Mouse (Mus musculus): ENCODE results near the gene Gm10181.
"Not testable (repeated sequence)": the region's sequence is repeated elsewhere in the genome, so short reads cannot be mapped to it uniquely, and the experiment has no call there.

The Gm10181 gene

DNA sequence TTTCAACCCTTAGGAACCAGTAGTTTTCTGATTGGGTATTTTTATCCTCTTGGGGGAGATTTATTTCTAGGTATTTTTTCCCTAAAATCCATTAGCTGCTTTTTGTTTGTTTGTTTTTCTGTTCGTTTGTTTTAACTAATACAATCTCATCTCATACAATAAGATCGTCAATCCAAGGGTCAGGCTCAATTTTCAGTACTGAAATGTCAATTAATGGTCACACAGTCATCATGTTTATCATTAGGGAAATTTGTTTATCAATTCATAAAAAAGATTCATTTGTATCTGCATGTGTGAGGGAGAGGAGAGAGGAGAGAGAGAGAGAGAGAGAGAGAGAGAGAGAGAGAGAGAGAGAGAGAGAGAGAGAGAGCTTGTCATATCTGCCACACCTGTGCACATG, at the start of gene Gm10181:
TSS of gene Gm10181 (plus strand) at position 301 of the 400 bp plus-strand sequence.
- no peak for DNase-seq (ENCODE audit: low read depth, low spot score)

- peak; percentile 42 for DNase-seq (ENCODE audit: low read depth, low spot score)
These were observed 47.6 kb upstream of the Gm10181 start for GRCm38 (mm10) chr9:25041665-25042064.

- DNase-seq (ENCODE audit: low read depth, low spot score): no peak
These were observed 46.8 kb upstream of the Gm10181 start for GRCm38 (mm10) chr9:25042162-25043111.

DNA sequence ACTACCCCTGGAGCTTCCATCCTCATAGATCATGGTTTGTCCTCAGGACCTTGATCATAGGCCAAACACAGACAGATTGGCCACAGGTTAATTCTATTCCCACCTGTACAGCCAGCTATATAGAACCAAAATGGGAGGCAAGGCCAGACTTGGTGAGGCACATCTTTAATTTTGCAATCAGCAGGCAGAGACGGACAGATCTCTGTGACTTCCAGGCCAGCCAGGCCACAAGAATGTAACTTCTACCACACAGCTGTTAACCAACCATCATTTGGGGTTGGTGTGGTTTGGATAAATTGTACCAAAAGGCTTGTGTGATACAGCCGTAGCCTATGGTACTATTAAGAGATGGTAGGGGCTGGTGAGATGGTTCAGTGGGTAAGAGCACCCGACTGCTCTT, 44.9 kb upstream of the Gm10181 start:
- no peak for DNase-seq (ENCODE audit: low read depth, low spot score)

DNA sequence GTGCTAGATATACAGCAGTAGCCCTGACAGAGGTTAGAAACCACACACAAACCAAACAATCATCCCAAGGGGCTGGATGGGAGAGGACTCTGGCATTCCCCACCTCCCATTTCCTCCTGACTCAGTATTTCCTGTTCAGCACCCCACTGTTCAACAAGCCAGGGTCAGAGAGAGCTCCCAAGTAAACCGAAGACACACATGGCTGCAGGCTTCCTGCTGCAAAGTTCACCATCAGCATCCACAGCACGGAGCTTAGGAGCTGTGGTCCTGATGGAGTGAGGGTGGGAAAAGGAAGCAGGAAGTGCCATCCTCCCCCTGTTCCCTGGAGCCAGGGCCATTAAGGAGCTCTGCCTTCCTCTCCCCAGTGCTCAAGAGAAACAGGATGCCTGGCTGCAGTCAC, 40.9 kb upstream of the Gm10181 start:
- no peak for DNase-seq (ENCODE audit: low read depth, low spot score)

- DNase-seq (ENCODE audit: low read depth, low spot score): no peak
These were observed 40.3 kb upstream of the Gm10181 start for GRCm38 (mm10) chr9:25048940-25049339.

- DNase-seq (ENCODE audit: low read depth, low spot score): no peak
These were observed 37.3 kb upstream of the Gm10181 start for GRCm38 (mm10) chr9:25051901-25052300.

GRCm38 (mm10) chr9:25055650-25056376, 33.4 kb upstream of the Gm10181 start:
- DNase-seq (ENCODE audit: low read depth, low spot score): no peak

- no peak for DNase-seq (ENCODE audit: low read depth, low spot score)
These were observed 30.5 kb upstream of the Gm10181 start for GRCm38 (mm10) chr9:25058726-25059125.

- no peak for DNase-seq (ENCODE audit: low read depth, low spot score)
These were observed 16.6 kb upstream of the Gm10181 start for GRCm38 (mm10) chr9:25072666-25073065.

- no peak for DNase-seq (ENCODE audit: low read depth, low spot score)
These were observed 13.2 kb upstream of the Gm10181 start for GRCm38 (mm10) chr9:25075977-25076376.

DNA sequence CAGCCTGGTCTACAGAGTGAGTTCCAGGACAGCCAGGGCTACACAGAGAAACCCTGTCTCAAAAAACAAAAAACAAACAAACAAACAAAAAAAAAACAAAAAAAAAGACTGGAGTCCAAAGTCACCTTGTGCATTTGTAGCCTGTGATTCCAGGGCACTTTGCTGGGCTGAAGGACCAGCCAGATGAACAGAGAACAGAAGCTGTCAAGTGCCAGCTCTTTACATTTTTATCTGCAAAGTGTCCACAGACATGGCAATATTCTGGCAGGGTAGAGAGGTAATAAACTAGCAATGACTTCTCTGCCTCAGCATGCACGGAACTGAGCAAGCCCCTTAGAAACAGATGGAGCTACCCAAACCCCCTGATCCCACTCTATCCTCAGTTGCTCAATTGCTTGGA, 12.7 kb upstream of the Gm10181 start:
- no peak for DNase-seq (ENCODE audit: low read depth, low spot score)

DNA sequence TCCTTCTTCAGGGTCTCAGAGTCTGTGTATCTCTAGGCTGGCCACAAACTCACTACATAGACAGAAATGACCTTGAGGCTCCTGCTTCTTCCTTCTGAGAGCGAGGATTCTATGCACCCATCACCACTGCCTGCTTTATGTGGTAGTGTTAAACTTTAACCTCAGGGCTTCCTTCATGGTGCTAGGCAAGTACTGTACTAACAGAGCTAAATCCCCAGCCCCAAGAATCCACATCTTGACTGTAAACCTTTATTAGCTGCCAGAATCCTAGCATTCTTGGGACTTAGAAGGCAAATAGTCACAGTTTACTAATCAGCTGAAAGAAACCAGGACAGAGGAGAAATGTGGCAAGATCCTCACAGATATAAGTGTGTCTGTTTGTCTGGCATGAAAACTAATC, 1.6 kb downstream of the Gm10181 start:
- DNase-seq (ENCODE audit: low read depth, low spot score): no peak

DNA sequence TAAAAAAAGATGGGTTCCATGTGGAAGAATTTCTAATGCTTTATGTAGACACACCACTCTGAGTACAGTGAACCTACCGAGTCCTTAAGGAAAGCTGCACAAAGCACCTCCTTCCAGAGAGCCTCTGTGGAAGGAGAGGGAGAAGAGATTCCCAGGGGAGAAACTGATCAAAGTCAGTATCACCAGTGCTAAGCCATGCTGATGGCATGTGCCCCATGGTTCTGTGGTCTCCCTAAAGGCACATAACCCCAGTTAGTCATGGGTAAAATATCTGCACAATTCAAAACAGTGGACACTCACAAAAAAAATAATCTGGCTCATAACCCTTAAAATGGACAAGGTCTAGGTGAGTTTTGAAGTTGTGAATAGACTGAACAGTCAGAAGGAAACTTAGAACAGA, 13.7 kb downstream of the Gm10181 start:
- no peak for DNase-seq (ENCODE audit: low read depth, low spot score)

DNA sequence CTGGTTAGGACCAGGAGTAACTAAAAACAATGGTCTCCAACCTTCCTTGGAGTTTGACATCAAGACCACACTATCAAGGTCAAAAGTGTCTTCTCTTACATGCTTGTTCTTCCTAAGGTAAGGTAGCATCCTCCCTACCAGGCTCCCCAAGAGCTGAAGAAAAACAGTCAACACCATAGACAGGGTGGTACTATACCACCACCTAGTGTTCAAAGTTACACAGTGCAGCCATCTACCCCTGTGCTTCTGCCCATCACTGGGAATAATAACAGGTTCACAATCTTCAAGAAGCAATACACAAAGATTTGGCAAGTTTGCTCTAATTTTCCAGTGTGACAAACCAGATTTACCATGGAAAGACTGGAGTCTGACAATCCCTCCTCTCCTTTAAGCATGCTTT, 15.4 kb downstream of the Gm10181 start:
- DNase-seq (ENCODE audit: low read depth, low spot score): peak; percentile 25

GRCm38 (mm10) chr9:25123590-25123989, 34.4 kb downstream of the Gm10181 start:
- DNase-seq (ENCODE audit: low read depth, low spot score): not testable (repeated sequence)

GRCm38 (mm10) chr9:25124048-25124447, 34.8 kb downstream of the Gm10181 start:
- no peak for DNase-seq (ENCODE audit: low read depth, low spot score)

DNA sequence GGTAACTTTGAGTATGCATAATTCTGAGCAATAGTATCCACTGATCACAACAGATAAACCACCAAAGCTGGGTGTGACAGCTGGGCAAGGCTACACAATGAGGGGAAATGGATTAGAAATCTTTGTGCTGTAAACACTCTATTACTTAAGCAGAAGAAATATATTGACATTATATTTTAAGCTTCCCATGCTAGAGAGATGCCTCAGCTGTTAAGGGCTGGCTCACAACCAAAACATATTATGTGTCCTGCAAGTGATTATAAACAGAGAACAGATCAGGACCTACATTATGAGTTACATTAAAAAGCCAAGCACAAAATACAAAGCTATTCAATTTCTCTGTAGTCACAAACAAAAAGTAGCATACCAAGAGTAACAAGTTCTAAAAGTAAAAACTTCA, 43.0 kb downstream of the Gm10181 start:
- DNase-seq (ENCODE audit: low read depth, low spot score): no peak

- DNase-seq (ENCODE audit: low read depth, low spot score): no peak
These were observed 43.7 kb downstream of the Gm10181 start for GRCm38 (mm10) chr9:25132920-25133319.

- no peak for DNase-seq (ENCODE audit: low read depth, low spot score)
These were observed 49.7 kb downstream of the Gm10181 start for GRCm38 (mm10) chr9:25138900-25139299.

All from retina, postnatal 7 days (tissue).